ENCODE assay signal across 23 mouse cellular contexts in the genomic region with DNA sequence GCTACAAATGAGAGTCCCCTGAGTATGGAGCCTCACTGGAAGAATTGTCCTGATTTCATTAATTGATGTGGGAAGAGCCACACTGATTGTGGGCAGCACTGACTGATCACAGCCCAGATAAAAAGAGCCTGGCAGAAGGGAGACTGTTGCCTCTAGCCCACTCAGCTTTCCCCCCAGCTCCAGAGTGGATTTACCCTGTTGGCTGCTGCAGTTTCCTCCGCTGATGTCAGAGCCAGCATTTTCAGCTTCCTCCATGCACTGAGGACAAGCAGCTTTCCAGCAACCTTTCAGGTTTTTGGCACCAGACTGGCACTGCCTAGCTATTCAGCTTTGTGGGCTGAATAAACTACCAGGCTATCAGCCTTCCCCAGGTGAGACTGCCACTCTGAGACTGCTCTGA.
DNase-seq lines count a peak whose midpoint lies in the region; ATAC-seq lines count a peak whose summit lies in the region.
"Had no signal": no experiment of that assay in that cellular context is flagged by ENCODE, and none has a peak within 500 bp of the region (broad histone marks: within the 10 kb centered on the region; RNA-seq: fewer than 3 reads in every experiment).

No protein-coding gene starts in this region.

- H3K36me3 ChIP-seq in hindbrain, embryonic 15.5 days, result no peaks in the 10 kb centered on the region
- no peaks in the 10 kb centered on the region for H3K36me3 ChIP-seq in hindbrain, embryonic 14.5 days (replicated peaks; ENCODE audit: control insufficient read depth, insufficient read depth)
- H3K36me3 ChIP-seq: heart, embryonic 15.5 days; liver, embryonic 13.5 days; midbrain, embryonic 12.5 days had no signal

- intact Hi-C loops in left cerebral cortex, postnatal 25 days (cut with DNase I), result no loop called here

- peak; percentile 27 to 30 for DNase-seq in cerebellum, postnatal 10 days
- DNase-seq in cerebellum, adult 8-10 months, result no peak
- no peak for DNase-seq in hindbrain, embryonic 14.5 days (ENCODE audit: low spot score)
- peak; percentile 36 to 63 for DNase-seq in left cerebral cortex, postnatal 25 days (ENCODE audit: low spot score in 2 of 2)
- DNase-seq in left cerebral cortex, adult 11 months (ENCODE audit: low spot score), result no peak
- DNase-seq in brain, adult 2 months (ENCODE audit: low read depth, low spot score), result peak; percentile 67
- DNase-seq in adrenal gland, postnatal 4 days (ENCODE audit: low spot score in 2 of 2), result no peak
- DNase-seq: adrenal gland, postnatal 10 days; cerebellum, adult 11 months; cerebellum, postnatal 36 days; gastrocnemius, postnatal 36 days; heart, postnatal 36 days; kidney, postnatal 36 days; liver, embryonic 13.5 days; lung, adult 2 months; lung, postnatal 14 days; thymus, adult 18-20 months; thymus, postnatal 36 days had no signal

- no peak overlapping the region for H3K9ac ChIP-seq in hindbrain, embryonic 15.5 days
- no peak overlapping the region for H3K9ac ChIP-seq in hindbrain, embryonic 14.5 days
- H3K9ac ChIP-seq: forebrain, embryonic 13.5 days; heart, embryonic 15.5 days; liver, embryonic 13.5 days; midbrain, embryonic 12.5 days had no signal

- H3K9me3 ChIP-seq in hindbrain, embryonic 15.5 days, result no peaks in the 10 kb centered on the region
- no peaks in the 10 kb centered on the region for H3K9me3 ChIP-seq in hindbrain, embryonic 14.5 days (ENCODE audit: control insufficient read depth, low read length)
- H3K9me3 ChIP-seq: forebrain, embryonic 13.5 days; heart, embryonic 15.5 days; liver, embryonic 13.5 days; midbrain, embryonic 12.5 days had no signal

- peaks cover 8% of the 10 kb centered on the region; the same call in 1 of the 2 replicates for H3K4me1 ChIP-seq in hindbrain, embryonic 15.5 days (replicated peaks)
- H3K4me1 ChIP-seq in hindbrain, embryonic 14.5 days (replicated peaks; ENCODE audit: control insufficient read depth, insufficient read depth, low read length), result no peaks in the 10 kb centered on the region
- H3K4me1 ChIP-seq: liver, embryonic 13.5 days; midbrain, embryonic 12.5 days had no signal

- ATAC-seq in hindbrain, embryonic 15.5 days (ENCODE audit: low FRiP score, low read depth), result 0 out of 2 replicates have a peak, but pooled peaks have one; percentile 10
- no peak for ATAC-seq in hindbrain, embryonic 14.5 days (ENCODE audit: low FRiP score)
- ATAC-seq: forebrain, embryonic 13.5 days; intestine, postnatal 0 days had no signal

- WGBS in hindbrain, embryonic 15.5 days, result 80% methylated on average over 1 of the region's 1 CpGs
- 90% methylated on average over 1 of the region's 1 CpGs for WGBS in hindbrain, embryonic 14.5 days

- H3K4me3 ChIP-seq in hindbrain, embryonic 15.5 days, result no peak overlapping the region
- H3K4me3 ChIP-seq in hindbrain, embryonic 14.5 days (replicated peaks; ENCODE audit: low read length), result no peak overlapping the region
- H3K4me3 ChIP-seq: forebrain, embryonic 13.5 days; heart, embryonic 15.5 days; liver, embryonic 13.5 days; midbrain, embryonic 12.5 days had no signal

- no peak overlapping the region for H3K4me2 ChIP-seq in hindbrain, embryonic 15.5 days
- H3K4me2 ChIP-seq in hindbrain, embryonic 14.5 days (replicated peaks), result no peak overlapping the region
- H3K4me2 ChIP-seq: forebrain, embryonic 13.5 days; heart, embryonic 15.5 days; liver, embryonic 13.5 days; midbrain, embryonic 12.5 days had no signal

- H3K27me3 ChIP-seq in hindbrain, embryonic 15.5 days, result no peaks in the 10 kb centered on the region
- no peaks in the 10 kb centered on the region for H3K27me3 ChIP-seq in hindbrain, embryonic 14.5 days (ENCODE audit: control insufficient read depth, insufficient read depth, low read length)
- H3K27me3 ChIP-seq: forebrain, embryonic 13.5 days; heart, embryonic 15.5 days; liver, embryonic 13.5 days; midbrain, embryonic 12.5 days had no signal

- H3K27ac ChIP-seq in hindbrain, embryonic 15.5 days (replicated peaks), result no peak overlapping the region
- H3K27ac ChIP-seq in hindbrain, embryonic 14.5 days, result no peak overlapping the region
- H3K27ac ChIP-seq: forebrain, embryonic 13.5 days; heart, embryonic 15.5 days; liver, embryonic 13.5 days; midbrain, embryonic 12.5 days had no signal

Comparison
In these comparisons a context has a peak if more than half of its experiments do, and no peak if none do; other contexts are left out.
1. DNase-seq: peak in cerebellum, postnatal 10 days (2 of 2), left cerebral cortex, postnatal 25 days (2 of 2) and brain, adult 2 months (single experiment); none in cerebellum, adult 8-10 months (single experiment), hindbrain, embryonic 14.5 days (single experiment), left cerebral cortex, adult 11 months (single experiment) and adrenal gland, postnatal 4 days (0 of 2).